Mouse (Mus musculus) ES-E14 (cell line): Measurements from ENCODE around the gene Hist1h2ak. TPM values are rescaled to one million over a fixed set of nuclear protein-coding genes. Genes with fewer than 3 reads are reported as not detected.

Experiments
- DNase-seq: peaks from one replicate; pipeline ENCODE4 v3.0.0-alpha.2; 2013; ENCODE audit warnings: low read depth, low spot score
- H3K27ac ChIP-seq: 2 replicates; pipeline ENCODE4 v1.5.1; 2012; ENCODE audit warnings: low read depth, mild to moderate bottlenecking, low read length, moderate library complexity, mixed read lengths; ENCODE audit not compliant: poor library complexity, insufficient read depth, severe bottlenecking
- H3K36me3 ChIP-seq: 2 replicates; pipeline ENCODE4 v1.6.1; 2012; ENCODE audit warnings: mild to moderate bottlenecking, low read length, moderate library complexity, mixed read lengths; ENCODE audit not compliant: control insufficient read depth, poor library complexity, insufficient read depth, severe bottlenecking
- H3K4me1 ChIP-seq, 2 experiments: fragments of 150-350 bp in 1 of 2; sonication (generic) in 1 of 2; 2 replicates each; pipeline ENCODE4 v1.6.1; 2012; ENCODE audit warnings: low read length in 2 of 2, mild to moderate bottlenecking in 1 of 2, mixed read lengths in 1 of 2; ENCODE audit not compliant: control insufficient read depth in 2 of 2, insufficient read depth in 2 of 2, poor library complexity in 1 of 2
- H3K4me3 ChIP-seq, 2 experiments: fragments of 150-350 bp in 1 of 2; sonication (generic) in 1 of 2; 2 replicates each; pipeline ENCODE4 v1.5.1; 2012; ENCODE audit warnings: low read length in 2 of 2, low read depth in 1 of 2, mild to moderate bottlenecking in 1 of 2, mixed read lengths in 1 of 2; ENCODE audit not compliant: insufficient read depth in 1 of 2, poor library complexity in 1 of 2, severe bottlenecking in 1 of 2
- H3K9ac ChIP-seq: 2 replicates; pipeline ENCODE4 v1.6.1; 2012; ENCODE audit warnings: low read depth, mild to moderate bottlenecking, low read length, mixed read lengths; ENCODE audit not compliant: poor library complexity, insufficient read depth, severe bottlenecking
- H3K9me3 ChIP-seq: fragments of 150-350 bp; sonication (generic); 2 replicates; pipeline ENCODE4 v1.6.1; 2012; ENCODE audit warnings: low read depth, mild to moderate bottlenecking, low read length; ENCODE audit not compliant: control insufficient read depth, insufficient read depth
- CHD2 ChIP-seq: IDR thresholded peaks from 2 replicates; pipeline ENCODE4 v1.6.1; 2014; ENCODE audit warnings: mild to moderate bottlenecking, low read depth, low read length, inconsistent platforms
- HCFC1 ChIP-seq: IDR thresholded peaks from 2 replicates; pipeline ENCODE4 v1.6.1; 2012; ENCODE audit warnings: low read length, inconsistent platforms, borderline replicate concordance; ENCODE audit not compliant: insufficient read depth
- MAFK ChIP-seq: IDR thresholded peaks from 2 replicates; pipeline ENCODE4 v1.6.1; 2014; ENCODE audit warnings: mild to moderate bottlenecking, low read depth, low read length, inconsistent platforms; ENCODE audit not compliant: insufficient read depth
- ZC3H11A ChIP-seq: IDR thresholded peaks from 2 replicates; pipeline ENCODE4 v1.6.1; 2012; ENCODE audit warnings: low read depth, mild to moderate bottlenecking, inconsistent platforms, low read length, borderline replicate concordance
- ZNF384 ChIP-seq: IDR thresholded peaks from 2 replicates; pipeline ENCODE4 v1.6.1; 2012; ENCODE audit warnings: low read depth, low read length, inconsistent platforms
- in situ Hi-C, 2 experiments: fragments of 600-800 bp; cut with MboI; formaldehyde crosslinking; loops; one replicate each; pipeline ENCODE4 v1.15.1; 2025; ENCODE audit warnings: low sequenced_read_pairs in 2 of 2, inconsistent platforms in 1 of 2; ENCODE audit not compliant: unreplicated experiment in 2 of 2
- total RNA-seq: library from RNA; depleted of rRNA; stranded (reverse); fragments of 300-350 nt; gene quantifications from 2 replicates; pipeline ENCODE4 v1.2.3, GENCODE M21; 2012

Gene Hist1h2ak
- total RNA-seq, 1 experiment: 1,029 TPM

- Histone ChIP-seq H3K9me3 (no peaks in the 10 kb centered on the region), H3K36me3 (no peaks in the 10 kb centered on the region), H3K4me1 (no peaks in the 10 kb centered on the region), H3K4me3 (peak overlapping the region; percentile 52 to 54), H3K9ac (peak overlapping the region; percentile 65), H3K27ac (peak overlapping the region; percentile 80)
- TF ChIP-seq CHD2 (no peak), MAFK (no peak), ZNF384 (no peak), ZC3H11A (no peak), HCFC1 (no peak)
- in situ Hi-C loops: loop anchor here in 1 of 2 experiments (25.0 kb wide), 1 partner anchor 553 kb away; no protein-coding TSS in a partner anchor
- DNase-seq: no peak
Measured at GRCm38 (mm10) chr13:21715131-21715863, 38.3 kb downstream of the Hist1h2ak start.

GRCm38 (mm10) chr13:21714725-21715124 lies 38.9 kb downstream of the Hist1h2ak start:
- H3K4me3 ChIP-seq: peak overlapping the region; percentile 52 to 54; a peak in 3 of 4 replicates
- peak overlapping the region; percentile 65; the same call in 1 of the 2 replicates for H3K9ac ChIP-seq
- no peak overlapping the region; the same call in 1 of the 2 replicates for H3K27ac ChIP-seq
- TF ChIP-seq ZNF384: 0 out of 2 replicates have a peak, but pooled peaks have one; percentile 42
- TF ChIP-seq HCFC1: 0 out of 2 replicates have a peak, but pooled peaks have one; percentile 18
- 0 out of 2 replicates have a peak, but pooled peaks have one; percentile 50 for TF ChIP-seq ZC3H11A
- peak; percentile 31; the same call in 1 of the 2 replicates for TF ChIP-seq MAFK
- TF ChIP-seq CHD2: no peak
- H3K9me3 ChIP-seq: no peaks in the 10 kb centered on the region
- in situ Hi-C loops: loop anchor here in 1 of 2 experiments (25.0 kb wide), 1 partner anchor 552 kb away; no protein-coding TSS in a partner anchor
- H3K4me1 ChIP-seq: 0 out of 4 replicates have a peak, but pooled peaks cover 0 to under 1% of the 10 kb centered on the region in 2 experiments
- peak; percentile 48 for DNase-seq
- H3K36me3 ChIP-seq: no peaks in the 10 kb centered on the region

- H3K4me3 ChIP-seq: peak overlapping the region; percentile 73 to 89
- no peak for DNase-seq
- no peak overlapping the region for H3K9ac ChIP-seq
- H3K36me3 ChIP-seq: no peaks in the 10 kb centered on the region
- in situ Hi-C loops: loop anchor here in 1 of 2 experiments (25.0 kb wide), 1 partner anchor 549 kb away; no protein-coding TSS in a partner anchor
- TF ChIP-seq ZNF384: no peak
- TF ChIP-seq ZC3H11A: no peak
- TF ChIP-seq CHD2: no peak
- TF ChIP-seq MAFK: no peak
- TF ChIP-seq HCFC1: no peak
- 0 out of 4 replicates have a peak, but pooled peaks cover 0 to 4% of the 10 kb centered on the region in 2 experiments for H3K4me1 ChIP-seq
- no peaks in the 10 kb centered on the region for H3K9me3 ChIP-seq
- H3K27ac ChIP-seq: no peak overlapping the region
Measured at GRCm38 (mm10) chr13:21711698-21712097, 41.9 kb downstream of the Hist1h2ak start.

GRCm38 (mm10) chr13:21710821-21711525 lies 42.7 kb downstream of the Hist1h2ak start:
- Histone ChIP-seq H3K36me3 (no peaks in the 10 kb centered on the region), H3K9me3 (no peaks in the 10 kb centered on the region), H3K4me1 (peaks cover 0 to 4% of the 10 kb centered on the region in 2 experiments; a peak in 1 of 4 replicates), H3K27ac (no peak overlapping the region), H3K9ac (no peak overlapping the region; the same call in 1 of the 2 replicates), H3K4me3 (peak overlapping the region; percentile 73 to 89)
- DNase-seq: peak; percentile 40
- TF ChIP-seq HCFC1 (0 out of 2 replicates have a peak, but pooled peaks have one; percentile 24), CHD2 (no peak), MAFK (peak; percentile 83), ZNF384 (peak; percentile 67; the same call in 1 of the 2 replicates)
- in situ Hi-C loops: loop anchor here in 1 of 2 experiments (25.0 kb wide), 1 partner anchor 549 kb away; no protein-coding TSS in a partner anchor
